Mouse (Mus musculus) forebrain, postnatal 0 days (tissue): Measurements from ENCODE around the gene Stom. TPM values are rescaled to one million over a fixed set of nuclear protein-coding genes. Genes with fewer than 3 reads are reported as not detected.

Experiments used
- ATAC-seq: fragments of 200-750 bp; cut with Nextera tagmentation; 2 replicates; pipeline ENCODE4 v1.8.0; 2017; ENCODE audit warnings: mild to moderate bottlenecking, moderate library complexity
- DNase-seq: peaks from one replicate; pipeline ENCODE4 v3.0.0-alpha.2; 2015
- H3K27ac ChIP-seq: fragments of 300-500 bp; sonication (generic); 2 replicates; pipeline ENCODE4 v1.5.1; 2014; ENCODE audit warnings: low read depth, mild to moderate bottlenecking, antibody characterized with exemption, low read length, moderate library complexity, mixed read lengths
- H3K27me3 ChIP-seq: fragments of 300-500 bp; sonication (generic); 2 replicates; pipeline ENCODE4 v1.6.1; 2014; ENCODE audit warnings: mild to moderate bottlenecking, low read length, mixed read lengths; ENCODE audit not compliant: insufficient read depth
- H3K36me3 ChIP-seq: fragments of 300-500 bp; sonication (generic); 2 replicates; pipeline ENCODE4 v1.6.1; 2014; ENCODE audit warnings: mild to moderate bottlenecking, moderate library complexity; ENCODE audit not compliant: insufficient read depth
- H3K4me1 ChIP-seq: fragments of 300-500 bp; sonication (generic); 2 replicates; pipeline ENCODE4 v1.6.1; 2014; ENCODE audit warnings: antibody characterized with exemption; ENCODE audit not compliant: insufficient read depth
- H3K4me2 ChIP-seq: fragments of 300-500 bp; sonication (generic); 2 replicates; pipeline ENCODE4 v1.6.1; 2014; ENCODE audit warnings: low read depth, mild to moderate bottlenecking, moderate library complexity
- H3K4me3 ChIP-seq: fragments of 300-500 bp; sonication (generic); 2 replicates; pipeline ENCODE4 v1.5.1; 2014; ENCODE audit warnings: low read depth, low read length, mixed read lengths
- H3K9ac ChIP-seq: fragments of 300-500 bp; sonication (generic); 2 replicates; pipeline ENCODE4 v1.6.1; 2014; ENCODE audit warnings: mild to moderate bottlenecking
- H3K9me3 ChIP-seq: fragments of 300-500 bp; sonication (generic); 2 replicates; pipeline ENCODE4 v1.6.1; 2016; ENCODE audit warnings: low read length
- CTCF ChIP-seq: sonication (generic); IDR thresholded peaks from 2 replicates; pipeline ENCODE4 v1.5.1; 2016; ENCODE audit warnings: antibody characterized with exemption, control low read depth, low read depth
- WGBS: fragments of 180-500 bp; shearing (Covaris S2); extraction: QIAGEN DNeasy Blood & Tissue Kit; methylation state at CpG from one replicate; pipeline ENCODE4 v1.1.7; 2014; 5-methylcytosine and 5-hydroxymethylcytosine counted together
- polyA plus RNA-seq: library from polyadenylated mRNA; unstranded; fragments of >200 nt; fragmentation: Nextera tagmentation; extraction: Ambion mirVana; gene quantifications from 2 replicates; pipeline ENCODE4 v1.2.1, GENCODE M21; 2015
- total RNA-seq: library from RNA; depleted of rRNA; stranded (reverse); fragments of >200 nt; gene quantifications from 2 replicates; pipeline ENCODE4 v1.2.3, GENCODE M21; 2014

The Stom gene
- total and polyA plus RNA-seq, 2 experiments from 2014 or later, result 18.9 to 23.3 TPM

- ATAC-seq (peak; percentile 76), DNase-seq (peak; percentile 36)
- no peak for TF ChIP-seq CTCF
- WGBS, result 28% methylated on average over 10 of the region's 10 CpGs
- no peak overlapping the region for H3K4me2 ChIP-seq
- H3K9me3 ChIP-seq, result no peaks in the 10 kb centered on the region
- H3K4me1 ChIP-seq, result 0 out of 2 replicates have a peak, but pooled peaks cover 3% of the 10 kb centered on the region
- H3K27ac ChIP-seq, result no peak overlapping the region
- H3K36me3 ChIP-seq, result no peaks in the 10 kb centered on the region
- H3K4me3 ChIP-seq, result no peak overlapping the region
- H3K9ac ChIP-seq, result peak overlapping the region; percentile 18; the same call in 1 of the 2 replicates
- no peaks in the 10 kb centered on the region for H3K27me3 ChIP-seq
Observed at GRCm38 (mm10) chr2:35322404-35323164, 14.2 kb downstream of the Stom start.

- Histone ChIP-seq H3K36me3 (no peaks in the 10 kb centered on the region), H3K9me3 (no peaks in the 10 kb centered on the region), H3K4me2 (no peak overlapping the region), H3K4me1 (0 out of 2 replicates have a peak, but pooled peaks cover 3% of the 10 kb centered on the region), H3K27me3 (no peaks in the 10 kb centered on the region), H3K4me3 (no peak overlapping the region), H3K27ac (no peak overlapping the region), H3K9ac (no peak overlapping the region)
- 90% methylated on average over 15 of the region's 15 CpGs for WGBS
- ATAC-seq (no peak), DNase-seq (no peak)
- no peak for TF ChIP-seq CTCF
Observed at GRCm38 (mm10) chr2:35320399-35320798, 16.4 kb downstream of the Stom start.

GRCm38 (mm10) chr2:35318405-35318804 lies 18.4 kb downstream of the Stom start:
- WGBS, result 91% methylated on average over 12 of the region's 12 CpGs
- ATAC-seq (no peak), DNase-seq (no peak)
- Histone ChIP-seq H3K4me1 (0 out of 2 replicates have a peak, but pooled peaks cover 3% of the 10 kb centered on the region), H3K9ac (no peak overlapping the region), H3K9me3 (no peaks in the 10 kb centered on the region), H3K27me3 (no peaks in the 10 kb centered on the region), H3K27ac (no peak overlapping the region), H3K4me3 (no peak overlapping the region), H3K4me2 (no peak overlapping the region), H3K36me3 (no peaks in the 10 kb centered on the region)
- TF ChIP-seq CTCF, result no peak

- ATAC-seq (no peak), DNase-seq (no peak)
- Histone ChIP-seq H3K9ac (no peak overlapping the region), H3K4me2 (no peak overlapping the region), H3K27ac (no peak overlapping the region), H3K4me1 (0 out of 2 replicates have a peak, but pooled peaks cover 3% of the 10 kb centered on the region), H3K36me3 (no peaks in the 10 kb centered on the region), H3K9me3 (no peaks in the 10 kb centered on the region), H3K27me3 (no peaks in the 10 kb centered on the region), H3K4me3 (no peak overlapping the region)
- WGBS, result 78% methylated on average over 4 of the region's 4 CpGs
- TF ChIP-seq CTCF, result no peak
Observed at GRCm38 (mm10) chr2:35317604-35318003, 19.2 kb downstream of the Stom start.

GRCm38 (mm10) chr2:35314300-35314699 lies 22.5 kb downstream of the Stom start:
- ATAC-seq (no peak), DNase-seq (no peak)
- no peak for TF ChIP-seq CTCF
- no peak overlapping the region for H3K9ac ChIP-seq
- H3K27ac ChIP-seq, result no peak overlapping the region
- no peak overlapping the region for H3K4me2 ChIP-seq
- H3K4me1 ChIP-seq, result no peaks in the 10 kb centered on the region
- H3K27me3 ChIP-seq, result no peaks in the 10 kb centered on the region
- H3K36me3 ChIP-seq, result no peaks in the 10 kb centered on the region
- H3K4me3 ChIP-seq, result no peak overlapping the region
- WGBS, result 27% methylated on average over 3 of the region's 3 CpGs
- H3K9me3 ChIP-seq, result no peaks in the 10 kb centered on the region

GRCm38 (mm10) chr2:35309906-35310493 lies 26.8 kb downstream of the Stom start:
- Histone ChIP-seq H3K27me3 (no peaks in the 10 kb centered on the region), H3K27ac (no peak overlapping the region), H3K4me3 (no peak overlapping the region), H3K4me2 (no peak overlapping the region), H3K9me3 (no peaks in the 10 kb centered on the region), H3K4me1 (no peaks in the 10 kb centered on the region), H3K36me3 (no peaks in the 10 kb centered on the region), H3K9ac (no peak overlapping the region)
- WGBS, result 83% methylated on average over 4 of the region's 4 CpGs
- no peak for ATAC-seq
- DNase-seq, result no peak
- TF ChIP-seq CTCF, result no peak

GRCm38 (mm10) chr2:35308166-35308565 lies 28.6 kb downstream of the Stom start:
- Histone ChIP-seq H3K4me1 (no peaks in the 10 kb centered on the region), H3K9ac (no peak overlapping the region), H3K4me2 (no peak overlapping the region), H3K27ac (no peak overlapping the region), H3K27me3 (no peaks in the 10 kb centered on the region), H3K36me3 (no peaks in the 10 kb centered on the region), H3K9me3 (no peaks in the 10 kb centered on the region), H3K4me3 (no peak overlapping the region)
- ATAC-seq (no peak), DNase-seq (no peak)
- 74% methylated on average over 1 of the region's 1 CpGs for WGBS
- TF ChIP-seq CTCF, result no peak
